Mouse (Mus musculus) heart, adult 2 months (tissue): Measurements from ENCODE around the gene Klhdc10.

Experiments used
- CTCF ChIP-seq: fragments of 200-600 bp; IDR thresholded peaks from 2 replicates; pipeline ENCODE4 v1.8.1; 2022; ENCODE audit warnings: antibody characterized with exemption, mild to moderate bottlenecking, moderate library complexity
- POLR2A ChIP-seq: fragments of 200-500 bp; IDR thresholded peaks from 2 replicates; pipeline ENCODE4 v1.6.1; 2011; ENCODE audit warnings: mild to moderate bottlenecking, low read depth, low read length, control low read depth; ENCODE audit not compliant: insufficient read depth

- TF ChIP-seq CTCF (peak; percentile 77), POLR2A (no peak)
Observed at GRCm38 (mm10) chr6:30369291-30369690, 32.4 kb upstream of the Klhdc10 start.
